Mouse (Mus musculus): ENCODE results near the gene Olfr376.

The Olfr376 gene

GRCm38 (mm10) chr11:73370946-73371345 lies at the start of gene Olfr376:
Olfr376 (plus strand) TSS chr11:73371246.
- no peak for DNase-seq (ENCODE audit: low read depth)

DNA sequence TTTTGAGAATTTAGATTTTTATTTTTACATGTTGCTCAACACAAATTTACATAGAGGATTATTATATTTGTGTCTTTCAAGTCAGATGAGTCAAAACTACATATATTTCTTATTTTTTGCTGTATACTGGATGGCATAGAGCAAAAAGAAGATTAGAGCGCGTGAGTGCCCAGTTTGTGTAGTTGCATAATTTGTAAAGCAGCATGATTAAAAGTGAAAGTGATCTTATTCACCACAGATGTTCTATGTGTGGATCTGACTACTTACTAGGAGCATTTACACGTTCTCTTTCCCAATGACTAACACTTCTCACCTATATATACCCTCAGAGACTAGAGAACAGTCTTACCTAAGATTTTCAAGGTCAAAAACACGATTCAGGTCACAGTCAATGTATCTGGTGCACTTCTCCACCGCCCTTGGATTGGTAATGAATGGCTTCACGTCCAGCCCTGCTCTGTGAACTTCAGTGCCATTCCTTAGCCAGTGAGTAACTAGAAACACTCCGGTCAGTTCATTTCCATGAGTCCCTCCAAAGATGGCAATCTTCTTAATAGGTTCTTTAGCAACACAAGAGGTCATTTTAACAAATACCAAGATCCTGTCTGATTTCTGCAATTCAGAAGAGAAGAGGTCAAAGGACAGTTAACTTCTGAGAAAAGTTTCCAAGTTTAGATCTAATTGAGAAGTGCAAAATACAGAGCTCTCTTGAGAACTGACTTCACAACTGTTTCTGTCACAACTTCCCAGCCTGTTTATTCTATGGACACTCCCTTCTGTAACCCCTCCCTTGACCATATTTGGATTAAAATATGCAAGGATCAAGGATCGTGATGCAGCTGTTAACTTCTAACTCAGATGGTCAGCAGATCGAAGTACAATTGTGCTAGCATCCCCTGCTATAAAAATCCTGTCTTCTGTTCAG lies 46.9 kb upstream of the Olfr376 start:
- DNase-seq (ENCODE audit: low read depth) = no peak

GRCm38 (mm10) chr11:73326485-73326886 lies 44.6 kb upstream of the Olfr376 start:
- no peak for DNase-seq (ENCODE audit: low read depth)

- no peak for DNase-seq (ENCODE audit: low read depth)
Measured at GRCm38 (mm10) chr11:73327361-73327760, 43.7 kb upstream of the Olfr376 start.

DNA sequence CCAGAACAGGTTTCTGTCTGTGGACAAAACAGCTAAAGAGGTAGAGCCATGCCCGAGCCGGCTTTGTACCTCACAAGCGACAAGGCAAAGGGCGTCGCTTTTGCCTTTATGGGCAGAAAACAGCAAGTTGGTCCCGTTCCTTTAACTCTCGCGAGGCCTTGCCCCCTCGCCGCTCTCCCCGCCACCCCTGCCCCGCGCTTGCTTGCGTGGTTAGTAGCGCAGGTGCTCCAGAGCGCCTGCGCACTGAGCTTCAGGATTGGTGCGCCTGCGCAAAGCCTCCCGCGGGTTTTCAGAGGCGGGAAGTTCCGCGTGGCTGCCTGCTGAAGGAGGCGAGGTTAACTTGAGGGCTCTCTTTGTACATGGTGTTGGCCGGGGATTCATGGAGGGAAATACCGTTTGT lies 41.6 kb upstream of the Olfr376 start, which contains the start of the genes Aspa, Gm49340 and Spata22:
Aspa (minus strand) TSS at position 155 of the 400 bp plus-strand sequence.
Gm49340 (plus strand) TSS at position 300 of the 400 bp plus-strand sequence.
Spata22 (plus strand) TSS at position 300 of the 400 bp plus-strand sequence.
- DNase-seq (ENCODE audit: low read depth) = no peak

- no peak for DNase-seq (ENCODE audit: low read depth)
Measured at GRCm38 (mm10) chr11:73333357-73333756, 37.7 kb upstream of the Olfr376 start.

- DNase-seq (ENCODE audit: low read depth) = no peak
Measured at GRCm38 (mm10) chr11:73336919-73337318, 34.1 kb upstream of the Olfr376 start.

GRCm38 (mm10) chr11:73350483-73350882 lies 20.6 kb upstream of the Olfr376 start, which contains the start of gene Olfr20:
Olfr20 (plus strand) TSS chr11:73350783.
- no peak for DNase-seq (ENCODE audit: low read depth)

DNA sequence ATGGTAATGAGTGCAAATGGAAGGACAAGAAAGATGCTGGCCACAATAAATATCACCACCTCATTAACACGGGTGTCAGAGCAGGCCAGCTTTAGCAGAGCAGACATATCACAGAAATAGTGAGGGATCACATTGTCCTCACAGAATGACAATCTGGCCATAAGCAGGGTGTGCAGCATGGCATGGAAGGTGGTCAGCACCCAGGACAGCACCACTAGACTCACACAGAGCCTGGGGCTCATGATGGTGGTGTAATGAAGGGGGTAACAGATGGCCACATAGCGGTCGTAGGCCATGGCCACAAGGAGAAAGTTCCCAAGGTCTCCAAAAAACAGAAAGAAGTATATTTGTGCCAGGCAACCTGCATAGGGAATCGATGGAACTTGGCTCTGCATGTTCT lies 24.3 kb downstream of the Olfr376 start:
- DNase-seq (ENCODE audit: low read depth) = no peak

- no peak for DNase-seq (ENCODE audit: low read depth)
Measured at GRCm38 (mm10) chr11:73399514-73399913, 28.5 kb downstream of the Olfr376 start, which contains the start of gene Olfr1. Olfr1 (minus strand) TSS chr11:73399614.
